Mouse (Mus musculus) cerebellum, adult 11 months (tissue): ENCODE results near the gene Gm49336.

Source experiments
- DNase-seq: peaks from one replicate; pipeline ENCODE4 v3.0.0; 2022

Gm49336 gene

DNA sequence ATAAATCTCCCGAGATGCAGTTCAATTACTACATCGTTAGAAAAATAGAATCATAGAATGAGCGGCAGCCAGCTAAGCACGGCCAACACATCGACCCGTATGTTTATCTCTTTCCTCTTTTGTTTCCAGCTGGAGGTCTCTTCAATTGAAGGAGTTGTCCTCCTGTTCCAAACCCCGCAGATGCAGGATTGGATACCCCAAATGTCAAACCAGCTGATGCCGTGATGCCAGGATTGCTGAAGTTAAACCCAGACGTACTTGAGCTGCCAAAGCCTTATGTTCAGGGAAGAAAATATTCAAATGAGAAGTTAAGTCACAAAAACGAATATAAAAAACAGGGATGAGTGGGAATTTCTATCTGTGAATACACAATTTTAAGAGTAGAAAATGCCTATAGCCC lies 31.4 kb downstream of the Gm49336 start:
- no peak for DNase-seq

DNA sequence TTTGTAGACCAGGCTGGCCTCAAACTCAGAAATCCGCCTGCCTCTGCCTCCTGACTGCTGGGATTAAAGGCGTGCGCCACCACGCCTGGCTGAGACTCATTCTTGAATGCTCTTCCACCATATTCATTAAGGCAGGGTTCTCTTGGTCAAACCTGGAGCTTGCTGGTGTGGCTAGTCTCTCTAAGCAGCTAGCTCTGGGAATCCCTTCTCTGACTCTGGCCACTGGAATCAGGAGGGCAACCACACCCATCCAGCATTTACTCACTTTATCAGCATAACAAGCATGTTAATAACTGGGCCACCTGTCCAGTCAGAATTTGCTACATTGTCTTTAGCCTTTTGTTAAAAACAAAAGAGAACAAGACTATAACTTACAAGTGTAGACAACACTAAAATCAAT lies 33.7 kb downstream of the Gm49336 start:
- DNase-seq = no peak

- DNase-seq = no peak
Measured at GRCm38 (mm10) chr14:60216125-60216524, 35.2 kb downstream of the Gm49336 start.

- no peak for DNase-seq
Measured at GRCm38 (mm10) chr14:60215000-60215399, 36.3 kb downstream of the Gm49336 start.

DNA sequence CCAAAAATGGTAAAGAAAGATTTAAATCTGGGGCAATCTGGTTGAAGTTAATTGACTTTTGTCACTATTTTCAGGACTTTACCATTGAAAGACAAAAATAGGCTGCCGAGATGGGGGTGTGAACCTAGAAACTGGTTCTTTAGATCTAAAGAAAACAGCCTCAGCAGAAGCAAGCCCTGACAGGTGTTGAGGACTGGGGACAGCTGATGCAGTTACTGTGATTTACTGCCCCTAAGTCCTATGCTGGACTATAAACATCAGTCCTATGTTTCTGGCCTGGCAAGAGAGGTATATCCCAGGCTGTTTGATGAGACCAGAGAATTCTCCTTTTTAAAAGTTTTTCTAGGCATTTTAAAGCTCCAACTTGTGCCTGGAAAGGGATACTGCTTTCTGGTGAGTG lies 37.3 kb downstream of the Gm49336 start:
- DNase-seq = no peak

DNA sequence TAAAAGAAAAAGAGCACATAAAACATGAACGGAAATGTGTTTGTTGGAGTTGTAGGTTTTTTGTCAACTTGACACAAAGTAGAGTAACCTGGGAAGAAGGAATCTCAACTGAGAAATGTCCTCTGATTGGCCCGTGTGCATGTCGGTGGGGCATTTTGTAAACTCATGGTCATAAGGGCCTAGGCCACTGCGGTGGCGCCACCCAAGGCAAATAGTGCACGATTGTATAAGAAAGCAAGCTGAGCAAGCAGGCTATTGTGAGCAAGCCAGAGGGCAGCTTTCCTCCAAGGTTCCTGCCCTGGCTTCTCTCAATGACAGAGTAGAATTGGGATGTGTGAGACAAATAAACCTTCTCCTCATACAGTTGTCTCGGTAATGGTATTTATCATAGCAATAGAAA lies 42.1 kb downstream of the Gm49336 start:
- no peak for DNase-seq

GRCm38 (mm10) chr14:60204993-60205392 lies 46.3 kb downstream of the Gm49336 start:
- DNase-seq = no peak

DNA sequence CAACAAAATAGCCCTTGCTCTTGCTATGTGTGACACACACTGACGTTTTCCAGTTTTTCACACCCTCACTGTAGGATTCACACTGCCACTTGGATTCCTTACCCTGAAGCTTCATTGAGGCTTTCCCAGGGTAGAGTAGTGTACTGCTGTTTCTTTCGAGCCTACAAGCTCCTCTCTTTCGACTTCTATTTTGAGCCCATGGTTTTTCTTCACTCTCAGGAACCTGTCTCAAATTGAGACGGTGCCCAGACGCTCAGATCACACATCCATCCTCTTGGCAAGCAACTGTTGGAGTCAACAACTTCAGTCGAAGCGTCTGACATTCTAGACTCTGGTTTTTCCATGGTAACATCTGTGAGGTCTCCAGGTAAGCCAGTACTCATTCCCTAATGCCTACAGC lies 54.4 kb downstream of the Gm49336 start, which contains the start of gene Atp8a2:
TSS of gene Atp8a2 (minus strand) at position 296 of the 400 bp plus-strand sequence.
- DNase-seq = no peak

GRCm38 (mm10) chr14:60195999-60196398 lies 55.3 kb downstream of the Gm49336 start:
- DNase-seq = no peak

DNA sequence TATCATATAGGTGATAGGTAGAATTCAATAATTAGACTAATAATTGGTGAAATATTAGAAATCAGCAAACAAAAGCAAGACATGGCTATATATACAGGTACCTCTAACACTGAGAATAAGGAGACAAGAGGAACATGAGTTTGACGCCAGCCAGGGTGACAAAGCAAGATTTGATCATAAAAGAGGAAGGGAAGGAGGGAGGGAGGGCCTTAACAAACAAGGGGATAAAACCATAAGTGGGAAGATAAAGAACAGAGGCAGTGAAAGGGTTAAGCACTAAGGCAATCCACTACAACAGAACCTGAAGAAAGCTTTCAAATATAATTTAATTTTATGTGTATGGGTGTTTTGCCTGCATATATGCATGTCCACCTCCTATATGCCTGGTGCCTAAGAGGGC lies 56.7 kb downstream of the Gm49336 start:
- no peak for DNase-seq

GRCm38 (mm10) chr14:60189771-60190170 lies 61.5 kb downstream of the Gm49336 start:
- no peak for DNase-seq

DNA sequence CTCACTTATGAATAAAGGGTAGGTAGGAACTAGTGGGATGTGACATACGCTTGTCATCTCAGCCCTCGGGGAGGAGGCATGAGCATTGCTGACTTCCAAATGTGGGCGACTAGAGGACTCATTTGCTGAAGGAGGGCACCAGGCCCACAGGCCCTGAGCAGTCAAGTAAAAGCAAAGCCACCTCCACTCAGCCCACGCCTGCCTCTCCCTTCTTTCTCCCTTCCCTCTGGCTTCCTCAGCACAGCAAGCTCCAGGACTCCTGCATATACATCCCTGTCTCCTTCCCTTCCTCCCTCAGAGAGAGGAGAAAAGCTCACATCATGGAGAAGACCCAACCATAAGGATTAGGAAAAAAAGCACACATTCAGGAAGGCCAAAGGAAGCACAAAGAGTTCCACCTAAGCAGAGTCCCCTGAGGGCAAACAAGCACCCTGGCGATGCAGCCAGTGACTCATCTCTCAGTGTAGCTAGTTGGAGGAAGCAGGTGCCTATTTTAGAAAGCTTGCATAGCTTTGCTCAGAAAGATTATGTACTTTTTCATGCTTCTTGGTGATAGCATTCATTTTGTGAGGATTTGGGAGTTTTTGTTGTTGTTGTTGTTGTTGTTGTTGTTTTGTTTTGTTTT lies 63.0 kb downstream of the Gm49336 start:
- no peak for DNase-seq

DNA sequence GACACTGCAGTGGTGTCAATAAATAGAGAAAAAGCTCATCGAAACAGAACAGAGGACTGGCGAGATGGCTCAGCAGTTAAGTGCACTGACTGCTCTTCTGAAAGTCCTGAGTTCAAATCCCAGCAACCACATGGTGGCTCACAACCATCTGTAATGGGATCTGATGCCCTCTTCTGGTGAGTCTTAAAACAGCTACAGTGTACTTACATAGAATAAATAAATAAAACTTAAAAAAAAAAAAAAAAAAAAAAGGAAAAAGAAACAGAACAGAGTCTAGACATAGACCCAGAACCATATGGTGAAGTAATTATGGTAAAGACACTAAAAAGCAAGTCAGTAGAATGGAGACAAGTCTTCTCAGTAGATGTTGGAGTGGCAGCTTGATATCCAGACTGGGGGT lies 70.0 kb downstream of the Gm49336 start:
- DNase-seq = no peak

GRCm38 (mm10) chr14:60178571-60178955 lies 72.7 kb downstream of the Gm49336 start:
- no peak for DNase-seq

DNA sequence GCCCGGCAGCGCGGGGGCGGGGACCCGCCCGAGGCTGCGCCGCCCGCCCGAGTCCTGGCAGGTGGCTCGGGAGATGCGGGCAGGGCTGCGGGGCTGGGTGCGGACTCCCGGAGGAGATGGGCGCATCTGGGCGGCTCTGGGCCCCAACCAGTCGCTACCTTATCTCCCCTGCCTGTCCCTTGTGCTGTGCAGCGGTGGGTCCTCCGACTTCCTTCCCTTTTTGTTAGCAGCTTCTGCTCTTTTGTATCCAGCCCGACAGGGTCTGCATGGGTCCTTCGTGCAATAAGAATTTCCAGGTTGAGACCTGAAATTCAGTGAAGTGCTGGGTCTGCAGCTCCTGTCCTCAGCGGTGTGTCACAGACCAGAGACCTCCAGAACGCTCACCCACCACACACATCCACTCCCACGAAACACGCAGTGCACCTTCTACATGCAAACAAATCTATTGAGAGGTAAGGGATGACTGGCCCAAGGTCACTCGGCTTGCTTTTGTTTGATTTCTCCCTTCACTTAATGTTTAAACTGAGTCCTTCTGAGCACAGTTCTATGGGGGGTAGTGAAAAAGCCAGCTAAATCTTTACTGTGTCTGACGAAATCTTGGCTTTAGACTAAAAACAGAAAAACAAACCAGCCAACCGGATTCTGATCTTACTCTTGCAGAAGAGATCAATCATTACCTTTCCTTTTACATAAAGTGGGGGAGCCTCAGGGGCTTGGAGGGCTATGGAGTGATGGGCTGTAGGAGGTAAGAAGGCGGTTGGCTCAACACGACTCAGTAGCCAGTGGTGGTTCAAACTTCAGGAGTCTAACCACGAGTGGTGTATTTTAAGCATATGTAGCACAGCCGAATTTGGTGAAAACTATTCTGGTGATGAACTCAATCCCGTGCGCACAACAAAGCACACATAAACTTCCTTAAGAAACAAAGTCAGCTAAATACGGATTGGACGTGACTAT lies 73.4 kb downstream of the Gm49336 start:
- no peak for DNase-seq

DNA sequence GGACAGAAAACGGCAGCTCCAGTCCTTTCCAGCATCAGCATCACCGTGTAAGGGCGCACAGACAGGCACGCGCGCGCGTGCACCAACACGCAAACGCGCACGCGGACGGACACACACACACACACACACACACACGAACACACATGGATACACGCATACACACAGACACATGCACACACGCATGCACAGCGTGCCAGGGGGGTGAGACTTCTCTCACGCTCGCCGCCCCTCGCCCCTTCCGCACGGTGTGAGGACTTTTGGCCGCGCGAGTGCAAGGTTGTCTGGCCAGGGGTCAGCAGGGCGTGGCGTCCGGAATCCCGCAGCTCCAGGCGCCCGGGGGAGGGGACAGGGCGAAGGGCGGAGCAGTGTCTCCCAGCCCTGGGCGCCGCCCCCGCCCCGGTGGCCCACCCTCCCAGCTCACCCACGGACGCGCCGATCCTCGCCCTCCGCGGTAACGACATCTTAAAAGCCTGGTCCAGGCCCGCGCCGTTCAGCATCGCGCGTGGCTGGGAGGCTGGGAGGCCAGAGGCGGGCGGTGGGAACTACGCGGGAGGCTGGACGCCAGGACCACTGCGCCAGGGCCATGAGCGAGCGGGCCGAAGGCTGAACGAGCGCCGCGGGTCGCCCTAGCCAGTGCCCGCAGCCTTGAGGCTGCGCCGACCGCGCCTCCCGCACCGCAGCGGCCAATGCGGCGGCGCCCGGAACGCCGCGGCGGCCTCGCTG lies 74.3 kb downstream of the Gm49336 start:
- peak; percentile 69 for DNase-seq

DNA sequence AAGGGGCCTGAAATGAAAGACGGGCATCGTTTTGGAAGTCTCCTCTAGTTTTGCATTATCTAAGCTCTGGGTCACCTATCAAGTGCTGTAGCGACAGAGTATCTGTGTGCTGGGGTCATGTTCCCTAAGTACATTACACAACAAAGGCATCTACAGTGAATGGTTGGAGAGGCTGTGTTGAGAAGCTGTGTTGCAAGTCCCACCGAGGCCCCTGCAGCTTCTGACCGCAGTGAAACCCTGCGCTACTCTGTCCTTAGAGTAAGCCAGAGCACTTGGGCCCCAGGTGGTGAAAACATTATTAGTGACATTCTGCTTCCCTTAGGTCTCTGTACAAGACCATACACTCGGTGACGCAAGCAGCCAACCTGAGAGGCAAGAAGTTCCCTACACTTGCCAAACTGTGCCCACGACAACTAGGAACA lies 74.8 kb downstream of the Gm49336 start:
- no peak for DNase-seq

DNA sequence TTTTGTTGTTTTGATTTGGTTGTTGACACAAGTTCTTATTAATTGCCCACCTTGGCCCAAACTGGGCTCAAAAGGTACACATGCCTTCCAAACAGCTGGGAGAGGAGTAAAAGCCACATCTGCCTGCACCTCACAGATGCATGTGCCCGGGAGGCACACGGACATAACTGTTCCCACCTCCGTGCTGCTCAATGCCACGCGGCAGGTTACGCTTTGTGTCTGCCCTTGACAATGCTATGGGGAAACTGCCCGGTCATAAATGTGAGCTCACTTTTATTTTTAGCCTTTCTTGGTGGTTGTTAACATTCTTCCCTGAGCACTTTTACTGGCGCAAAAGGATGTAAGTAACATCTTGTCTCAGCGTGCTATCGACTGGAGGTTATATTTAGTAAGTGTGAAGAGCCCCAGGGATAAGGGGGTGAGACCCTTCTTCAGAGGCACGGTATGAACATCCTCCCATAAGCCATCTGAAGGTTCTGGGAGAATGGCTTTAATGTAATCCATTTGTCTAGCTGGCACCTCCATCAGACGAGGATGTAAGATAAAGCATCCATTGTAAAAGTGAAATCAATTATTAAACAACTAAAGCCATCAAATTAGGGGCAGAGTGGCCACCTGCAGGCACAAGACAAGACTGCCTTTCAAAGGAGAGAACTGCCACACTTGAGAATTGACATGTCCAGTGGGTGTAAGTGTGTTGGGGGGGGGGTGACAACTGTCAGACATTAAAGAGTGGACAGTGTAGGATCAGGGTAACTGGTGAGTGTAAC lies 78.8 kb downstream of the Gm49336 start:
- DNase-seq = no peak

GRCm38 (mm10) chr14:60170845-60171610 lies 80.3 kb downstream of the Gm49336 start:
- no peak for DNase-seq

GRCm38 (mm10) chr14:60163367-60163766 lies 87.9 kb downstream of the Gm49336 start:
- no peak for DNase-seq
